Mouse (Mus musculus) megakaryocyte-erythroid progenitor cell, adult 5-6 weeks (primary cell): Measurements from ENCODE around the gene Fer1l5. TPM values are rescaled to one million over a fixed set of nuclear protein-coding genes. Genes with fewer than 3 reads are reported as not detected.

Source experiments
- ATAC-seq: replicated peaks from 2 replicates; pipeline ENCODE4 v1.8.0; 2016; ENCODE audit warnings: mild to moderate bottlenecking, inconsistent platforms; ENCODE audit not compliant: severe bottlenecking, poor library complexity, low FRiP score, low TSS enrichment
- total RNA-seq, 2 experiments: library from RNA; stranded (forward) in 1 of 2; stranded (reverse) in 1 of 2; fragments of 200-1000, 215-1000 nt in 1 of 2; fragments of >200 nt in 1 of 2; fragmentation: Nextera tagmentation in 1 of 2; gene quantifications; 2 replicates each; pipeline ENCODE4 v1.2.3; 2014 to 2017

Fer1l5 gene
- total RNA-seq, 2 experiments from 2014 or later = not detected

DNA sequence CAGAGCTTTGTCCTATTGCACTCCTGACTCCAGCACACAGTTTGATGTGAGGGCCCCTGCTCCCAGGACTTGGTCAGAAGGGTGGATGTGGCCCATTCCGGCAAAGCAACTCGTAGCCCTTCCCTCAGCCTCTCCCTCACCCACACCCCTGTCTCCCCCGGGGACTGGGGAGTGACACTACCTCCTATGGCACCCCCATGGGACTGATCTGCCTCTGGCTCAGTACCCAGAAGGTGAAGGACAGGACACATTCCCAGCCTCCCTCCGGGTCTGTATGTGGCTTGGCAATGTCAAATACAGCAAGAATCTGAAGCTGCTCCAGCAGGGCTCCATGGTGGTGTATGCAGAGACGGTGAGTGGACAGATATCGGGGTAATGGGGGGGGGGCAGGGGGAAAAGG is 32.4 kb downstream of the Fer1l5 start:
- ATAC-seq = no peak

GRCm38 (mm10) chr1:36429511-36429910 is 57.4 kb downstream of the Fer1l5 start:
- ATAC-seq = no peak

GRCm38 (mm10) chr1:36432999-36433398 is 60.9 kb downstream of the Fer1l5 start:
- ATAC-seq = no peak

GRCm38 (mm10) chr1:36433616-36434015 is 61.5 kb downstream of the Fer1l5 start:
- ATAC-seq = no peak

DNA sequence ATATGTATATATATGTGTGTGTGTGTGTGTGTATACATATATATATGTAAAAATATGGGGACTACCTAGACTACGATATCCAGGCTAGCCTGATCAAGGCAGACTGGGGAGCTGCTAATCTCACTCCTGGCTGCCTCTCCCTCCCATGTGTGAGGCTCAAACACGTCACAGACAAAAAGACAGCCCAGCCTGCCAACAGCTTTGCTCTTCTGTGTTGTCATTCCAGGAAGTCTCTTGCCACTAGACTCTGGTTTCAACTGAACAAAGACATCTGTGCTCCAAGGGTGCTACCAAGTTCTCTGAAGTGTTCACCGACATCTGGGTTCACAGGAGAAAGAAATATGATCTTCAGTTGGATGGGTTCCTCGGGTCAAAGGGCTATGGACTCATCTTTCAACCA is 63.0 kb downstream of the Fer1l5 start:
- ATAC-seq = no peak

DNA sequence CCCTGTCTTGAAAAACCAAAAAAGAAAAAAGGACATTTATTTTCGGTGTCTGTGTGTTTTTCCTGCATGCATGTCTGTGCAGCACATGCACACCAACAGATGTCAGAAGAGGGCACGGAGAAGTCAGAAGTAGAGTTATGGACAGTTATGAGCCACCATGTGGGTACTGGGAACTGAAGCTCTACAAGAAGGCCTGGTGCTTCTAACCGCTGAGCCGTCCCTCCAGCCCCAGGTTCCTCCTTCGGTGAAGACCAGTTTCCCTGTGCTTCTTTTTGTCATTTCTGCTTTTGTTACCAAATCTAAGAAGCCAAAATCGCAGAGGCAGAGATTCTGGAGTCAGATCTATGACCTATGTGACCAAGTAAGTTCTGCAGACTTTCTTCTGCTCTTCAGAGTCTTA is 64.4 kb downstream of the Fer1l5 start:
- ATAC-seq = no peak

- no peak for ATAC-seq
These were observed 65.1 kb downstream of the Fer1l5 start for GRCm38 (mm10) chr1:36437223-36437622.

- ATAC-seq = no peak
These were observed 69.0 kb downstream of the Fer1l5 start for GRCm38 (mm10) chr1:36441101-36441500.

DNA sequence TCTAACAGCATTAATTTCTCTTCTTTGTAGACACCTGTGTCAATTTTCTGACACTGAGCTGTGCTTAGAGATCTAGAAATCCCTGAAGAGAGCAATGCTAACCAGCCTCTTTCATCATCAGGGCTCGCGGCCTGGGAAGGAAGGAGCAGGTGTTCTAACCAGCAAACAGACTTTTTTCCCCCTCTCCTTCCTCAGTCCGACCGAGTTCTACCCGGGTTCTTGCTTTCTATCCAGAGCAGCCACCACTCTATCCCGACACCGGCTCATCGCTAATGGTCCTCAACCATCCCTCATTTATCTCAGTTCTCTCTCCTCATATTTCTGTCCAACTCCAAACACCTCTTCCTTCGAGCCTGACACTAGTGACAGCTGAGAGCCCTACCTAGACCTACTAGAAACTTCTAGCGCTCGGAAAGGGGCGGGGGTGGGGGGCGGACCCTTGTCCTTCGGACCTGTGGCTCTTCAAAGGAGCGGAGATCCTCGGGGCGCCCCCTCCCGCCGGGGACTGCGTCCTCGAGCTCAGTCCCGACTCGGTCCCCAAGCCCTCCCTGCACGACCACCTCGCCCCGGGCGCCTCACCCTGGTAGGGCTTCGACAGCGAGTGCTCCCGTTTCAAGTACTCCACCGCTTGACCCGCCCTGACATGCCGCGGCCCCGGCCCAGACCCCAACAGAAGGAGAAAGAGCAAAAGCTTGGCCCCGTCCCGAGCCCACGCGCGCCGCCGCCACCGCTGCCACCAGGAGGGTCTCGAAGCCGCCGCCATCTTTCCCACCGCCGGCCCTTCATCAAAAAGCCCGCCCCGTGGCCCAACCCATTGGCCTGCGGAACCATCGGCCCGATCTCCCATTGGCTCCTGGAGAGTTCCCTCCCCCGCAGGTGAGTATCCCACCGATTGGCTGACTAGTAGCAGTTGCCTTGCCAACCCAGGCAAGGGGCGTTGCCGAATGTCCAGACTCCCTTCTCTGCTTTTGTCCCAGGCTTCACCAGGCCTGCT is 72.7 kb downstream of the Fer1l5 start, which contains the start of gene Lman2l:
Gene Lman2l, minus strand, starts transcription at position 801 of the 994 bp plus-strand sequence.
- ATAC-seq = peak; percentile 100

DNA sequence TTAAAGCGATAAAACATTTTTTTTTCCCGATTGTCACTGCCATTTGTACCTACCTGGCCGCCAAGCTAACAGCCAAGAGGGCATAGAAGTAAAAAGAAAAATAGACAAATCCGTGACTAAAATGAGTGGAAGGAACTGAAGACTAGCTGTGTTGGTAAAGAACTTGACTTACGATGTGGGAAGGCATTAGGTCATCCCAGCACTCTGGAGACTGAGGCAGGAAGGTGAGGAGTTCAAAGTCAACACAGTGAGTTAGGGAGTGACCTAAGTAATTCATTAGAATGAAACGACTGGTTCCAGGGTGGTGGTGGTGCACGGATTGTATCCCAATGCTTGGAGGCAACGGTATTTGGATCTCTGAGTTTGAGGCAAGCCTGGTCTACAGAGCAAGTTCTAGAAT is 73.4 kb downstream of the Fer1l5 start:
- no peak for ATAC-seq

DNA sequence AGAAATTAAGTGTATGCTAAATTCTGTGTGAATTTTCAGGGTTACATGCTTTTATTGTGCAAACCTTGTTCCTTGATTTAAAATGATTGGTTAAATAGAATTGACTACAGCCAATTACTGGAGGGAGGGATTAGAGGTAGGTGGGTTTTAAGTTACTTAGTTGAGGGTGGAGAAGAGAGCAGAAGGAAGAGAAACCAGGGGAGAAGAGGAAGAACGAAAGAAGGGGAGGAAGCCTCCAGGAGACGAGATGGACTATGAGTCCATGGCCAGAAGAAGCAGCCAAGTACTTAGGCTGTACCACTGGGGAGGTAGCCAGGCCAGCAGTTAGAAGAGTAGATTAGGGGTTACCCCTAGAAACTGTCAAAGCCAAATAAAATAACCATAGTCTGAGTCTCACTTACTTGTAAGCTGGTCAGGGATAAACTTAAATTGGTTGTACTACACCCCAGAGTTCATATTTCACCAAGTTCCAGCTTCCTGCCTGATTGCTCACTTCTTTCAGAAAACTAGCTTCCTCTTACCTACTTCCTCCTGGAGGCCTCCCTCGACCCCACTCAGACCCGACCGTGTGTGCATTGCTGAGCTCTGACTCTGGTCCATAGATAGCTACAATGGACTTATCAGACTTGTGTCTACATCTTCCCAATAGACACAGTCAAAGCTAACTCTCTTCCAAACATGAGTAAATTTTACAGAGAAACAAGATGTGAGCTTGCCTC is 74.2 kb downstream of the Fer1l5 start:
- ATAC-seq = no peak

- ATAC-seq = no peak
These were observed 74.8 kb downstream of the Fer1l5 start for GRCm38 (mm10) chr1:36446841-36447240.

DNA sequence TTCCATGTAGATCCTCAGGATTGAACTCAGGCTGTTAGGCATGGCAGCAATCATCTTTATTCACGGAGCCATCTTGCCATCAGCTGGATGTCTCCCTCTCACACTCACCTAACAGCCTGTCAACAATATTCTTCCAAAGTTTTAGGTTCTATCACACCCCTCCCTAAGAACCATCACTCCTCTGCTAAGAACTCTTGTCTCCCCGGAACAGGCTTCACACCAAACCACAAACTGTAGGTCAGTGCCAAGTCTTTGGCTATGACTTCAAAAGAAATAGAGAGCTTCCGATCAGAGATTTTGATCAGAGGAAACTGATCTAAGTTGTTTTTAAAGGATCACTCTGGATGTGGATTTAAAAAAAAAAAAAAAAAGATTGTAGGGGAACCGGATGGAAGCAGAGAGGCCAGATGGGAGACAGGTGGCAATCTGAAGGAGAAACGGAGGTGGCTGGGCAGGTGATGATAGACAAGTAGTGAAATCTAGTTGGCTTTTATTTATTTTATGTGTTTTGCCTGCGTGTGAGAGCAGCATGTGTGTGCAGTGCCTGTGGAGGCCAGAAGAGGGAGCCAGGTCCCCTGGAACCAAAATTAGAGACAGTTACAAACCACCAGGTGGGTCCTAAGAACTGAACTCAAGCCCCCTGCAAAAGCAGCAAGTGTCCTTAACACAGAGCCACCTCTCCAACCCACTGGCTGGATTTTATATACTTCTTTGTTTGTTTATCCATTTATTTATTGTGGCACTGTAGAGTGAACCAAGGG is 82.1 kb downstream of the Fer1l5 start:
- peak; percentile 51; the same call in 1 of the 2 replicates for ATAC-seq

DNA sequence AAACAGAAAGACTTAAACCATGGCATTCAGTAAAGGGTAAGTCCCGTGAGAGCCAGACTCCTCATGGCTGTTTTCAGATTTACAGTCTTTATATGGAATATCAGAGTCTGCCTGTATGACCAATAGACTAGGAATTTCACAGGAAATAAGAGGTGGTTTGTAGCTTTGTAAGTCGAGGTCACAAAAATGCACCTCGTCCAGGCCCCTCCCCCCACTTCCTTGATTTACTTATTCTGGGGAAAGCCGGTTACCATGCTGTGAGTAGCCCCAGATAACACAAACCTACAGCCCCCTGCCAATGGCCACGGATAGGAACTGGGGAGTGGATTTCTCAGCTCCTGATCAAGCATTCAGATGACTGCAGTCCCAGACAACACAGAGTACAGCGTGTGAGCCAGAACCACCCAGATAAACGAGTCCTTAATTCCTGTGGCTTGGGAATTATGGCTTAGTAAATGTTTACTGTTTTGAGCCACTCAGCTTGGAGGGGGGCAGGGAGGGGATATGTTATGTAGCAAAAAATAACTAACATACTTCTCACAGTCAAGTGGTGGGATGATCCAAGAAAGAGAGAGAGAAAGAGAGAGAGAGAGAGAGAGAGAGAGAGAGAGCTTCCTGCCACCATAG is 85.4 kb downstream of the Fer1l5 start:
- no peak for ATAC-seq

- ATAC-seq = no peak
These were observed 86.1 kb downstream of the Fer1l5 start for GRCm38 (mm10) chr1:36458169-36458568.

GRCm38 (mm10) chr1:36461829-36462228 is 89.7 kb downstream of the Fer1l5 start:
- no peak for ATAC-seq

DNA sequence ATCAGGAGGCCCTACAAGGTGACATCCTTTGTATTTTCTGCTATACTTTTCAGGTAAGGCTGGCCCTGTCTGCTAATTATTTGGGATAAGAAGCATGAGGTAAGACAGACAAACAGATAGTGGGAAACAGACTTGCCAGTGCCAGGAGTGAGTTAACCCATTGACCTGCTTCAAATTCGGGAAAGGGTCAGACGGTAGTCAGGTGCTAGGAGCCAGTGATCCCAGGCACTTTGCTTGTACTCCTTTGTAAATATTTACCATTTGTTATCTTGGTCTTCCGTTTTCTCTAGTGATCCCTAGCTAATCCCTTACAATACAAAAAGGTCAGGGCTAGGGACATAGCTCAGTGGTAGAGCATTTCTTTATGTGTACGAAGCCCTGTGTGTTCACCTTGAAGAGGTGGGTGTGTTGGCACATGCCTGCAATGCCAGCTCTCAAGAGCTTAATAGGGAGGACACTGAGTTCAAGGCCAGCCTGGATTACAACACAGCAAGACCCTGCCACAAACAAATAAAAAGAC is 93.6 kb downstream of the Fer1l5 start:
- ATAC-seq = no peak

GRCm38 (mm10) chr1:36467446-36467845 is 95.4 kb downstream of the Fer1l5 start:
- 0 out of 2 replicates have a peak, but pooled peaks have one; percentile 31 for ATAC-seq

DNA sequence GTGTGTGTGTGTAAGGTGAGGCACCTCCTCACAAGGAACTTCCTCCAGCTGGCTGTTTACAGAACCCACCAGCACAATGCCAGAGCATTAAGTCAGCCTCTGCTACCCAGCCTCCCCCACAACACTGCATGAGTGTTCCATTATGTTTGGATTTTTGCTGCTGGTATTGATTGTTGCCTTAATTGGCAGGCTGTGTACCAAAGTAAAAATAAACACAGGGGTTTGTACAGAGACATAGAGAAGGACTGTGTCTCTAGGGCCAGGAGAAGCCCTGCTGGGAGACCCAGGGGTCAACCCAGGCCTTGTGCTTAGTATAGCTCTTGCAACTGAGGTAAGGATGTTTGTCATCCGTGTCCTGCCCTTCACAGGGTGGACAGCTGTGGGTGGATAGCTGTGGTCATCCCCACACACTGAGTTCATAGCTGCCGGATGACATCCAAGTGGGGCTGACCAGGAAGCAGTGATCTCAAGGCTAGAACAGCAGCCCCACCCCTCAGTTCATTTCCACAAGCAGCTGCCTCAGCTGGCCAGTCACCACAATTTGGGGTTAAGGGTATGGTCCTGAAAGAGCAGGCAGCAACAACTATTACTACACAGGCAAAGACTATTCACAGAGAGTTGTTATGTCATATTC is 97.8 kb downstream of the Fer1l5 start:
- no peak for ATAC-seq
